Mouse (Mus musculus): Measurements from ENCODE around the gene Zfyve28. TPM values are rescaled to one million over a fixed set of nuclear protein-coding genes. Genes with fewer than 3 reads are reported as not detected.

The Zfyve28 gene
- total RNA-seq, 1 experiment from 2014 or later = 0.67 TPM

GRCm38 (mm10) chr5:34259172-34259816, 29.0 kb downstream of the Zfyve28 start:
- no peak for ATAC-seq (replicated peaks; ENCODE audit: insufficient number of reproducible peaks, low FRiP score, low TSS enrichment, poor library complexity, severe bottlenecking)

GRCm38 (mm10) chr5:34255189-34255588, 33.1 kb downstream of the Zfyve28 start:
- ATAC-seq (replicated peaks; ENCODE audit: insufficient number of reproducible peaks, low FRiP score, low TSS enrichment, poor library complexity, severe bottlenecking) = no peak

DNA sequence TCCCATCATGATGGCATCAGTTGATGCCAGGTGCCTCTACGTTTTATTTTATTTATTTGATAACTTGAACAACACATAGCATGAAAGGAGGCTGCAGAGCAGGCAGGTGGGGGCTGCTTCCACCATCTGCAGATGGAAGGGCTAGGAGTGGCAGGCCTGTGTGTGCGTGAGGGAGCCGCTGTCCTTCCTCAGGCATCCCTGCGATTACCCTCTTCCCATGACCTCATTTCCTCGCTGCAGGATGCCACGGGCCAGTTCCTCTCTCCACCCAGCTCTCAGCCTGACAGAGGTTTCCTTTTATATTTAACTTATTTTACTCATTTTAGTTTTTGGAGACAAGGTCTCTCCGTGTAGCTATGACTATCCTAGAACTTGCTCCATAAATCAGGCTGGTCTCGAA, 33.9 kb downstream of the Zfyve28 start:
- no peak for ATAC-seq (replicated peaks; ENCODE audit: insufficient number of reproducible peaks, low FRiP score, low TSS enrichment, poor library complexity, severe bottlenecking)

GRCm38 (mm10) chr5:34252967-34253519, 35.2 kb downstream of the Zfyve28 start:
- no peak for ATAC-seq (replicated peaks; ENCODE audit: insufficient number of reproducible peaks, low FRiP score, low TSS enrichment, poor library complexity, severe bottlenecking)

- ATAC-seq (replicated peaks; ENCODE audit: insufficient number of reproducible peaks, low FRiP score, low TSS enrichment, poor library complexity, severe bottlenecking) = no peak
Measured at GRCm38 (mm10) chr5:34252307-34252966, 35.8 kb downstream of the Zfyve28 start.

DNA sequence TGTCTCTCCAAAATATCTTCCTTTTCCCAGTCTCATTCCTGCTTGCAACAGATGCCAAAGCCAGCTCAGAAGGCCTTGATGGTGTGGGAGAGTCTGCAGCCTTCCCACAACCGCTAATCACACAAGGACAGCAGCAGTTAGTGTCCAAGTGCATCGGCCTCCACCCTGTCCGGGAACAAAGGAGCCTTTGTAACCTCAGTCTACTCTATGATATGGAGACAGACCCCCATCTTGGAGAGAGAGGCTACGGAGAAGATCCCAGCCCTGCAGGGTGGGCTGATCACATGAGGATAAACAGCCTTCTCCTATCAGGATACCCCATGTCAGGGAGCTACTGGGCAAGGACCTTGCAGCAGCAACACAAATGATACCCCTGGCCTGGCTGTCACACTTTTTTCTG, 36.5 kb downstream of the Zfyve28 start:
- ATAC-seq (replicated peaks; ENCODE audit: insufficient number of reproducible peaks, low FRiP score, low TSS enrichment, poor library complexity, severe bottlenecking) = no peak

DNA sequence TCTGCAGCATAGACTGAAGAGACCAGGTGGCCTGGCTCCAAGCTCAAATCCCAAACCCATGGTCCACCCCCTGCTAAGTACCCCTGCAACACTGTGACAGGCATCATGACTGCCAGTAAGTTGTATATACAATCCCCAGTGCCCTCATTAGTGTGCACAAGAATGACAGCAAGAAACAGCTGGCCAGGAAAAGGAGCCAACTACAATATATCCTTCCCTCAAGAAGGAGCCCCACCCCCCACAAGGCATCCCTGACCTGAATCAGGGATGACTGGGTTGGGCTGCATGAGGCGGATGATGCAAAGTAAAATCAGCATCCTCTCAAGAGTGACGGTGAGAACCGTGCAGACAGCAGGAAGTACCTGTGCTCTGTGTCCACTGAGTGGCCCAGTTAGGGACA, 38.2 kb downstream of the Zfyve28 start:
- no peak for ATAC-seq (replicated peaks; ENCODE audit: insufficient number of reproducible peaks, low FRiP score, low TSS enrichment, poor library complexity, severe bottlenecking)

- ATAC-seq (replicated peaks; ENCODE audit: insufficient number of reproducible peaks, low FRiP score, low TSS enrichment, poor library complexity, severe bottlenecking) = no peak
Measured at GRCm38 (mm10) chr5:34249132-34249531, 39.1 kb downstream of the Zfyve28 start.

- no peak for ATAC-seq (replicated peaks; ENCODE audit: insufficient number of reproducible peaks, low FRiP score, low TSS enrichment, poor library complexity, severe bottlenecking)
Measured at GRCm38 (mm10) chr5:34246443-34246842, 41.8 kb downstream of the Zfyve28 start.

- no peak for ATAC-seq (replicated peaks; ENCODE audit: insufficient number of reproducible peaks, low FRiP score, low TSS enrichment, poor library complexity, severe bottlenecking)
Measured at GRCm38 (mm10) chr5:34243062-34243461, 45.2 kb downstream of the Zfyve28 start.

DNA sequence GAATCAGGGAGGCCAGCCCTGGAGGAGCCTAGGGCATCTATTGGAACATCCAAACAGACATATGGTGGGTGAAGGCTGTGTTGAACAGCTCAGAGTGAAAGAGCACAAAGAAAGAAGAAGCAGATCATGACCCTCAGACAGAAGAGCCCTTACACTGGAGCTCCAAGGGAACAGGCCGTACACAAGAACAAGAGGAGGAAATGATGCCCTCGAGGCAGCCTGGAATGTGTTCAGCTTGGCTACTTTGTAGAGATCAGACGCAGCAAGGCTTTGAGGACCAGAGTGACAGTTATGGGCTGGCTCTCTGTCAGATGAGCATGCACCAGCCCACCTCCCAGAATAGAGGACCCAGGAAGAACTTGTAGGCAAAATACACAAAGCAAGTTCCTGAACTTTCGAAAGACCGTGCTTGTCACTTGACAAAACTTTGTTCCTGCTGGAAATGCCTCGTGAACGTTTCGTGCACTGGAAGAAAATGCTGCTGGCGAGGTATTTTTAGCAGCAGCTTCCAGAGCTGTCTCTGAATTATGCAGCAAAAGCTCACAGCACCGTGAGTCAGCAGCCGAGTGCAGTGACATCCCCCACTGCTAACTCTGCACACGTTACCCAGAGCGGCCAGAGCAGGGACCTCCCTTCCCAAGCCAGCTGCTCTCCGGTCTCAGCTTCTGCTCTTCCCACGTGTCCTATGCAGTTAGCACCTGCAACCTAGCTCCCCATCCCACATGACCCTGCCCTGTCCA, 45.9 kb downstream of the Zfyve28 start:
- no peak for ATAC-seq (replicated peaks; ENCODE audit: insufficient number of reproducible peaks, low FRiP score, low TSS enrichment, poor library complexity, severe bottlenecking)

DNA sequence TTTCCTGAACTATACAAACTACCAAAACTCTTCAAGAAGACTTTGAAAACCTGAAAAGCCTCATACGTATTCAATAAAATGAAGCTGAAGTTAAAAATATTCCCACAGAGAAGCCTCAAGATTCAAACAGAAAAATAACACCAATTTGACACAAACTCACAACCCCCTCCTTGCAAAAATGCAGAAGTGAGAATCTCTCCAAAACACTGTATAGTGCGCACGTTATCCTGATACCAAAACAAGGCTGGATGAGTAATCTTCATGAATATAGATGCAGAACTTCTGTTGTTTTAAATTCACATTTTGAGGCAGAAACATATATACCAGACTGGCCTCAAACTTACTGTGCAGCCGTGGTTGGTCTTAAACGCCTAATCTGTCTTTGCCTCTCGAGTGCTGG, 49.8 kb downstream of the Zfyve28 start:
- ATAC-seq (replicated peaks; ENCODE audit: insufficient number of reproducible peaks, low FRiP score, low TSS enrichment, poor library complexity, severe bottlenecking) = no peak

DNA sequence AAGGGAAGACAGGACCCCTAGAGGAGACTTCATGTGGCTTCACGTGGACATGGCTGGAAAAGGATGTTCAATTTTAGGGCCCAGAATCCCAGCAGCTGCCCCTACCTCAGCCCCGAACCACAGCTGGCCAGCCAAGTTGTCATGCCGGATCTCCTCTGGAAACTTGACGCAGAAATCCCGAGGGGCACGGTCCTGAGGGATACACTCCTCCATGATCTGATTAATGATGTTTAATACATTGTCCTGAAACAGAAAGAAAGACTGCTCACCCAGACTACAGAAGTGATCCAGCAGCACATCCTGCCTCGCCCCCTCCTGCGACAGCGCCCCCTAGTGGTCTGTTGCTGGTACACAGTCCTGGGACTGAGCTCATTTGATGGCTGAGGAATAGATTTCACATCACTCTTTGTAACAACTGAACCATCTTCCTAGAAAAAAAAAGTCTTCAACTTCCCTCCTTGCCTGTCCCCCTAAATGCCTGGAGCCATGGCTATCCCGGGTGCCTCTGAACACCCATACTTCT, 52.3 kb downstream of the Zfyve28 start:
- 0 out of 2 replicates have a peak, but pooled peaks have one; percentile 54 for ATAC-seq (replicated peaks; ENCODE audit: insufficient number of reproducible peaks, low FRiP score, low TSS enrichment, poor library complexity, severe bottlenecking)

- no peak for ATAC-seq (replicated peaks; ENCODE audit: insufficient number of reproducible peaks, low FRiP score, low TSS enrichment, poor library complexity, severe bottlenecking)
Measured at GRCm38 (mm10) chr5:34235056-34235455, 53.2 kb downstream of the Zfyve28 start.

DNA sequence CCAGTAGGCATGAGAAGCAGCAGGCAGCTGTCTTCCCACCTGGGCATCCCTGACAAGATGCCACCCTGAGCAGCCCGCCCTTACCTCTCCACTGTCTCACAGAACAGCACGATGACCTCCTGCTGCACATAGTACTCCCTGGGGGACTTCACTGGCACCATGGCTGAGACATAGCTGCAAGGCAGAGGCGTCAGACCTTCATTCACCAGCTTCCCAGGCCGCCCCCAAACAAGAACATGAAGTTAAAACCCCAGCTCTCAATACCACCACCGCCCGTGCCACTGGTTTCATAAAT, 55.1 kb downstream of the Zfyve28 start:
- ATAC-seq (replicated peaks; ENCODE audit: insufficient number of reproducible peaks, low FRiP score, low TSS enrichment, poor library complexity, severe bottlenecking) = no peak

GRCm38 (mm10) chr5:34232481-34233220, 55.6 kb downstream of the Zfyve28 start:
- no peak for ATAC-seq (replicated peaks; ENCODE audit: insufficient number of reproducible peaks, low FRiP score, low TSS enrichment, poor library complexity, severe bottlenecking)

GRCm38 (mm10) chr5:34231901-34232300, 56.3 kb downstream of the Zfyve28 start:
- ATAC-seq (replicated peaks; ENCODE audit: insufficient number of reproducible peaks, low FRiP score, low TSS enrichment, poor library complexity, severe bottlenecking) = no peak

DNA sequence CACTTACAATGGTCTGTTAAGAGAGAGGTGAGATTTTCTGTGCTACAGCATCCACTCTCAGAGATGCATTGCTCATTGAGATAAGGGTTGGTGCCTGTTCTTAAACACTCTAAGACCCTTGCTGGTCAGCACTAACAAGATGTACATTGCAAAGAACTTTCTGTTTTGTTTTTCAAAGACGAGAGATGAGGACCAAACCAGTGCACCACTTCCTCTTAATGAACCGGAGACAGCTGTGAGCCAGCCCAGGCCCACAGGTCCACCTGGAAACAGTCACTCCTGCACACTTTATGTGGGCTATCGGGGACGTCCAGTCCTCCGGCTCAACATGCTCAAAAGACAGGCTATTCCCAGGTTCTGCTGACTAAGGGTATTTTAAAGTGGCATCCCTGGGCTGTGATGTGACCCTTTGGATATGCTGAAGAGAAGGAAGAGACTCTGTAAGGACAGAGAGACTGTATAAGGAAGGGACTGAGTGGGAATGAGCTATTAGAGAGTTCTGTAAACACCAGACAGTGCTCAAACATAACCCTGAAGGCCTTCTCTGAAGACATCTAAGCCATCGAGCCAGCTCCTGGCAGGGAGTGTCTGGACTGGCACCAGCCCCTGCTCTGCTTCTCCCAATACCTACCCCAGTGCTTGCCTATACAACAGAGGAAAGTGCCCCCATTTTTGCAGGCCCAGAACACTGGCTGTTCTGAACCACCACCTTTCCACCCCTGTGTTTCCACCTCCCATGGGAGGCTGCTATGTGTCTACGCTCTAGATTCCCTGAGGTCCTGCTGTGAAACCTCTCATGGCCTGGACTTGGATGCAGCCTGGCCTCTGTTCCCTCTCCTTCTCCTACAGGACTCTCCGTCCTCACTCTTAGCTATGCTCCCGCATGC, 57.4 kb downstream of the Zfyve28 start:
- ATAC-seq (replicated peaks; ENCODE audit: insufficient number of reproducible peaks, low FRiP score, low TSS enrichment, poor library complexity, severe bottlenecking) = no peak

Measured in monocyte, adult 5-6 weeks (primary cell).